Mouse (Mus musculus) G1E (cell line): Measurements from ENCODE around the gene Wdr73. TPM values are rescaled to one million over a fixed set of nuclear protein-coding genes. Genes with fewer than 3 reads are reported as not detected.

Experiments
- ATAC-seq: 2 replicates; pipeline ENCODE4 v1.8.0; 2016; ENCODE audit warnings: mild to moderate bottlenecking; ENCODE audit not compliant: insufficient number of reproducible peaks, poor library complexity, low FRiP score, severe bottlenecking; ENCODE audit errors: extremely low read depth
- DNase-seq: peaks from one replicate; pipeline ENCODE4 v3.0.0; 2012; ENCODE audit warnings: low spot score
- H3K27me3 ChIP-seq: 2 replicates; pipeline ENCODE4 v1.6.1; 2012; ENCODE audit warnings: mild to moderate bottlenecking, low read length, inconsistent platforms; ENCODE audit not compliant: insufficient read depth
- H3K36me3 ChIP-seq: replicated peaks from 2 replicates; pipeline ENCODE3; 2012; ENCODE audit warnings: mild to moderate bottlenecking, inconsistent platforms
- H3K4me1 ChIP-seq: 2 replicates; pipeline ENCODE4 v1.6.1; 2012; ENCODE audit warnings: low read depth, low read length, inconsistent platforms, mixed read lengths; ENCODE audit not compliant: insufficient read depth
- H3K4me3 ChIP-seq: 2 replicates; pipeline ENCODE4 v1.5.1; 2012; ENCODE audit warnings: low read depth, mild to moderate bottlenecking, inconsistent platforms, low read length, moderate library complexity, mixed read lengths
- H3K9me3 ChIP-seq: replicated peaks from 2 replicates; pipeline ENCODE4 v1.6.1; 2012; ENCODE audit warnings: inconsistent platforms
- CTCF ChIP-seq: IDR thresholded peaks from 2 replicates; pipeline ENCODE4 v1.5.1; 2012; ENCODE audit warnings: low read depth, low read length, inconsistent platforms, mixed read lengths
- GATA1 ChIP-seq: IDR thresholded peaks from 2 replicates; pipeline ENCODE4 v1.6.1; 2012; ENCODE audit warnings: borderline replicate concordance, low read length, inconsistent platforms, mixed read lengths
- GATA2 ChIP-seq: IDR thresholded peaks from 2 replicates; pipeline ENCODE4 v1.6.1; 2012; ENCODE audit warnings: low read depth, low read length, inconsistent platforms, borderline replicate concordance
- POLR2AphosphoS5 ChIP-seq: IDR thresholded peaks from 2 replicates; pipeline ENCODE4 v1.6.1; 2012; ENCODE audit warnings: low read depth, low read length, inconsistent platforms; ENCODE audit not compliant: insufficient replicate concordance
- TAL1 ChIP-seq: conservative IDR thresholded peaks from 2 replicates; pipeline ENCODE4 v1.6.1; 2012; ENCODE audit warnings: low read depth, low read length, inconsistent platforms, mixed read lengths
- polyA plus RNA-seq: library from polyadenylated mRNA; stranded (reverse); fragments of >175 nt; gene quantifications from 2 replicates; pipeline ENCODE4 v1.2.3, GENCODE M21; 2012
- total RNA-seq, 2 experiments: library from RNA; stranded (forward) in 1 of 2; stranded (reverse) in 1 of 2; fragments of 200-1000 nt in 1 of 2; fragments of >200 nt in 1 of 2; fragmentation: Nextera tagmentation in 1 of 2; gene quantifications; 2 replicates each; pipeline ENCODE4 v1.2.3; 2014 to 2017

The Wdr73 gene
- total and polyA plus RNA-seq, 3 experiments = 14.4 to 31.1 (median 19.0) TPM

DNA sequence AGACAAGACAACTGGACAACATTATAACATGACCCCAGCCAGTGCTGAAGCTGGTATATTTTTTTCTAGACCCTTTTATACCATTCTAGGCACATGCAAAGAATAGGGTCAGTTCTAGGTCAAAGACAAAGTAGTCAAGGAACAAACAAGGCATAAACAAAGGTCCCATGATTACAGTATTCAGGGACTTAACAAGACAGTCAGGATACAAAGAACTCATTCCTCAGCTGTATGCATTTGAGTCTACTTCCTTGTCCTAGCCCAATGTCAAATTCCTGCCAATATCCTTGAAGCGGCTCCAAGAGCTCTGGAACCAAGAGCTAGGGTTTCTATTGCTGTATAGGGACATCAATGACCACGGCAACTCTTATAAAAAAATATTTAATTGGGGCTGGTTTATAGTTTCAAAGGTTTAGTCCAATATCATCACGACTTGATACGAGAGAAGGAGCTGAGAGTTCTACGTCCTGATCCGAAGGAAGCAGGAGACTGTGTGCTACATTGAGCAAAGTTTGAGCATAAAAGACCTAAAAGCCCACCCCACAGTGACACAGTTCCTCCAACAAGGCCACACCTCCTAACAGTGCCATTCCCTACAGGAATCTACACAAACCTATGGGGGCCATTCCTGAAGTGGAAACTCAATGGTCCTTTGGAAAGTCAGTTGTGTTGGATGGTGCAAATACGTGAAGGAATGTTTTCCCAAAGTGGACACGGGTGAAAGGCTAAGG is 57.0 kb downstream of the Wdr73 start:
- ATAC-seq (no peak), DNase-seq (no peak)
- H3K36me3 ChIP-seq = no peaks in the 10 kb centered on the region
- H3K9me3 ChIP-seq = no peaks in the 10 kb centered on the region
- H3K4me3 ChIP-seq = no peak overlapping the region
- peaks cover 5% of the 10 kb centered on the region for H3K4me1 ChIP-seq
- H3K27me3 ChIP-seq = peaks cover 17% of the 10 kb centered on the region
- TF ChIP-seq POLR2AphosphoS5 (no peak), CTCF (no peak), TAL1 (no peak), GATA2 (no peak), GATA1 (no peak)

DNA sequence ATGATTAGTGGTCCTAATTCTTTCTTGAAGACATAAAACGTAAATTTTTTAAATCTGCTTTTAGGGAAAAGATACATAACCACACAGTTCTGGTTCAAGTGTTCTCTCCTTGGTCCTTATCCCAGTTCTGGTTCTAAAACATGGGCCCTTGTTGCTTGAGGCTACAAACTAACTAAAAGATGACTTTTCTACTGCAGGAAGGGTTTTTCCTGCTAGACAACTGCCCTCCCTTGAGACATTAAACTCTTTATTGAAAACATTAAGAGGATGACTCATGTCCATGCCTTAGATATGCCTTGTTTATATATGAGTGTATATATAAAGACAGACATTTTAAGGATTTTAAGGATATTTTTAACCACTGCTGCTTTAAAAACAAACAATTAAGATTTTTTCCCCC is 57.9 kb downstream of the Wdr73 start:
- TF ChIP-seq CTCF = no peak
- no peak for TF ChIP-seq POLR2AphosphoS5
- no peak for TF ChIP-seq TAL1
- ATAC-seq (no peak), DNase-seq (no peak)
- Histone ChIP-seq H3K27me3 (peaks cover 17% of the 10 kb centered on the region), H3K4me3 (no peak overlapping the region), H3K9me3 (no peaks in the 10 kb centered on the region), H3K4me1 (peaks cover 8% of the 10 kb centered on the region), H3K36me3 (no peaks in the 10 kb centered on the region)

GRCm38 (mm10) chr7:80842132-80842531 is 58.9 kb downstream of the Wdr73 start:
- Histone ChIP-seq H3K4me1 (peaks cover 13% of the 10 kb centered on the region), H3K36me3 (no peaks in the 10 kb centered on the region), H3K9me3 (no peaks in the 10 kb centered on the region), H3K4me3 (no peak overlapping the region), H3K27me3 (peaks cover 20% of the 10 kb centered on the region)
- TF ChIP-seq POLR2AphosphoS5 (no peak), TAL1 (no peak), CTCF (no peak), GATA1 (no peak), GATA2 (no peak)
- ATAC-seq = no peak
- no peak for DNase-seq

GRCm38 (mm10) chr7:80840937-80841336 is 60.1 kb downstream of the Wdr73 start:
- Histone ChIP-seq H3K36me3 (no peaks in the 10 kb centered on the region), H3K4me3 (no peak overlapping the region), H3K4me1 (peaks cover 14% of the 10 kb centered on the region), H3K9me3 (no peaks in the 10 kb centered on the region), H3K27me3 (peaks cover 17% of the 10 kb centered on the region)
- no peak for ATAC-seq
- no peak for DNase-seq
- no peak for TF ChIP-seq GATA2
- TF ChIP-seq GATA1 = no peak
- TF ChIP-seq TAL1 = no peak
- TF ChIP-seq POLR2AphosphoS5 = no peak
- no peak for TF ChIP-seq CTCF

Other genes with a start within 250 kb of the Wdr73 start
- gene Crtc3, start 212.4 kb downstream of the Wdr73 start, total RNA-seq (2014; fragmentation: Nextera tagmentation) = 71.9 and 98.5 TPM in 2 replicates
- gene Crtc3, start 212.4 kb downstream of the Wdr73 start, total RNA-seq (2017) = 12.3 and 13.6 TPM in 2 replicates
- gene Crtc3, start 212.4 kb downstream of the Wdr73 start, polyA plus RNA-seq = 25.6 and 34.4 TPM in 2 replicates
- 165 and 179 TPM in 2 replicates for gene Iqgap1, start 75.3 kb downstream of the Wdr73 start, total RNA-seq (2014; fragmentation: Nextera tagmentation)
- 153 and 174 TPM in 2 replicates for gene Iqgap1, start 75.3 kb downstream of the Wdr73 start, total RNA-seq (2017)
- gene Iqgap1, start 75.3 kb downstream of the Wdr73 start, polyA plus RNA-seq = 16.3 and 22.0 TPM in 2 replicates
- gene Zscan2, start 40.3 kb downstream of the Wdr73 start, total RNA-seq (2014; fragmentation: Nextera tagmentation) = 4.6 and 5.3 TPM in 2 replicates
- 1.7 and 1.8 TPM in 2 replicates for gene Zscan2, start 40.3 kb downstream of the Wdr73 start, total RNA-seq (2017)
- gene Zscan2, start 40.3 kb downstream of the Wdr73 start, polyA plus RNA-seq = 4.4 and 4.7 TPM in 2 replicates
- 1.5 and 1.6 TPM in 2 replicates for gene Nmb, start 3.8 kb upstream of the Wdr73 start, total RNA-seq (2014; fragmentation: Nextera tagmentation)
- 1.4 and 2.6 TPM in 2 replicates for gene Nmb, start 3.8 kb upstream of the Wdr73 start, total RNA-seq (2017)
- gene Nmb, start 3.8 kb upstream of the Wdr73 start, polyA plus RNA-seq = 0.93 and 1.1 TPM in 2 replicates
- 177 and 221 TPM in 2 replicates for gene Sec11a, start 46.5 kb upstream of the Wdr73 start, total RNA-seq (2014; fragmentation: Nextera tagmentation)
- gene Sec11a, start 46.5 kb upstream of the Wdr73 start, total RNA-seq (2017) = 395 and 472 TPM in 2 replicates
- 6.3 and 7.7 TPM in 2 replicates for gene Sec11a, start 46.5 kb upstream of the Wdr73 start, polyA plus RNA-seq
- 72.4 and 79.7 TPM in 2 replicates for gene Zfp592, start 92.4 kb upstream of the Wdr73 start, total RNA-seq (2014; fragmentation: Nextera tagmentation)
- 25.6 and 30.3 TPM in 2 replicates for gene Zfp592, start 92.4 kb upstream of the Wdr73 start, total RNA-seq (2017)
- 60.5 and 70.4 TPM in 2 replicates for gene Zfp592, start 92.4 kb upstream of the Wdr73 start, polyA plus RNA-seq
- gene Alpk3, start 156.3 kb upstream of the Wdr73 start, total RNA-seq (2014; fragmentation: Nextera tagmentation) = 13.8 and 16.6 TPM in 2 replicates
- gene Alpk3, start 156.3 kb upstream of the Wdr73 start, total RNA-seq (2017) = 3.1 and 3.9 TPM in 2 replicates
- gene Alpk3, start 156.3 kb upstream of the Wdr73 start, polyA plus RNA-seq = 5.7 and 7.7 TPM in 2 replicates
- gene Slc28a1, start 213.5 kb upstream of the Wdr73 start, total RNA-seq (2014; fragmentation: Nextera tagmentation) = not detected in 2 replicates
- gene Slc28a1, start 213.5 kb upstream of the Wdr73 start, total RNA-seq (2017) = not detected in 2 replicates
- not detected in 2 replicates for gene Slc28a1, start 213.5 kb upstream of the Wdr73 start, polyA plus RNA-seq